ENCODE assay signal across 38 mouse cellular contexts in the genomic region with DNA sequence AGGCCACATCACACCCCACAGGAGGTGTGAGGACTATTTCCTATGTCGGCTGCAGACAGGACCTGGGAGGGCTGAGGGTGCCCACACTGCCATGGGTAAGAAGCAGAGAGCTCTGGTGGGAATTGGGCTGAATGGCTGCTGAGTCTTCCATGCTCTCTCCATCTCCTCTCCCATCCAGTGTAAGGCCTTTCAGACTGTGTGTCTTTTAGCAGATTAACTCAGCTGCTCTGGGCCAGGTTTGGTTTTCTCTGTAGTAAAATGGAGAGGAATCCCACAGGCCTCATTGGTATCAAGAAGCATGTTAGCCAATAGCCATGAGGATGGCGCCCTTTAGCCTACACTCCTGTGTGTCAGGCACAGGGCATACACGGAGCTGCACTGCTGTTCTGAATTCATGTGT. TPM values are rescaled to one million over a fixed set of nuclear protein-coding genes. Genes with fewer than 3 reads are reported as not detected.
"Had no signal": no experiment of that assay in that cellular context is flagged by ENCODE, and none has a peak within 500 bp of the region (broad histone marks: within the 10 kb centered on the region; RNA-seq: fewer than 3 reads in every experiment).

No protein-coding gene starts in this region.

- H3K4me3 ChIP-seq: heart, embryonic 10.5 days; heart, embryonic 12.5 days; heart, embryonic 13.5 days; heart, embryonic 15.5 days; hindbrain, embryonic 10.5 days; hindbrain, embryonic 12.5 days; hindbrain, embryonic 13.5 days; hindbrain, embryonic 15.5 days; intestine, embryonic 15.5 days; kidney, embryonic 15.5 days; layer of hippocampus, adult 2 months had no signal

- ATAC-seq: hindbrain, embryonic 16.5 days; hindbrain, postnatal 0 days; inflammation-experienced regulatory T-cells, adult 6 months; intestine, embryonic 15.5 days; intestine, embryonic 16.5 days; intestine, postnatal 0 days had no signal

- H3K9me3 ChIP-seq: heart, embryonic 10.5 days; heart, embryonic 12.5 days; heart, embryonic 13.5 days; heart, embryonic 15.5 days; hindbrain, embryonic 10.5 days; hindbrain, embryonic 12.5 days; hindbrain, embryonic 13.5 days; hindbrain, embryonic 15.5 days; intestine, embryonic 15.5 days; kidney, embryonic 15.5 days had no signal

- H3K27ac ChIP-seq: heart, embryonic 10.5 days; heart, embryonic 13.5 days; heart, embryonic 15.5 days; hindbrain, embryonic 10.5 days; hindbrain, embryonic 12.5 days; hindbrain, embryonic 13.5 days; hindbrain, embryonic 14.5 days; hindbrain, embryonic 15.5 days; hindbrain, postnatal 0 days; intestine, embryonic 15.5 days; kidney, postnatal 0 days; layer of hippocampus, adult 2 months had no signal

- H3K9ac ChIP-seq: heart, embryonic 12.5 days; heart, embryonic 13.5 days; heart, embryonic 15.5 days; hindbrain, embryonic 12.5 days; hindbrain, embryonic 13.5 days; hindbrain, embryonic 14.5 days; hindbrain, embryonic 15.5 days; intestine, embryonic 15.5 days; kidney, embryonic 15.5 days had no signal

- H3K4me2 ChIP-seq: heart, embryonic 11.5 days; heart, embryonic 12.5 days; heart, embryonic 13.5 days; heart, embryonic 15.5 days; hindbrain, embryonic 12.5 days; hindbrain, embryonic 13.5 days; hindbrain, embryonic 14.5 days; hindbrain, embryonic 15.5 days; intestine, embryonic 15.5 days; kidney, embryonic 15.5 days had no signal

- DNase-seq: heart, postnatal 10 days; heart, postnatal 14 days; heart, postnatal 36 days; kidney, adult 11 months; kidney, adult 18-20 months; kidney, adult 2 months; kidney, adult 8-10 months; kidney, adult 9 months; kidney, postnatal 10 days; kidney, postnatal 14 days; kidney, postnatal 25 days; kidney, postnatal 36 days; kidney, postnatal 4 days; layer of hippocampus, adult 9-11 months; layer of hippocampus, postnatal 36 days had no signal

- H3K36me3 ChIP-seq: heart, embryonic 10.5 days; heart, embryonic 12.5 days; heart, embryonic 13.5 days; heart, embryonic 15.5 days; hindbrain, embryonic 10.5 days; hindbrain, embryonic 12.5 days; hindbrain, embryonic 13.5 days; hindbrain, embryonic 15.5 days; intestine, embryonic 15.5 days; kidney, embryonic 15.5 days had no signal

- H3K27me3 ChIP-seq: heart, embryonic 15.5 days; hindbrain, embryonic 12.5 days; hindbrain, embryonic 13.5 days; hindbrain, embryonic 15.5 days; intestine, embryonic 15.5 days had no signal

RNA-seq across cellular contexts. Expression of a gene that starts 1.6 kb away (rescaled TPM):
- total RNA-seq: hematopoietic stem cell, adult 5-6 weeks; layer of hippocampus, adult 18-20 months; layer of hippocampus, postnatal 10 days; left cerebral cortex, adult 18-20 months had no signal
- polyA plus RNA-seq: inflammation-experienced regulatory T-cells, adult 6 months had no signal
